Mouse (Mus musculus) embryonic facial prominence, embryonic 13.5 days (tissue): ENCODE data around the gene Stmn3. TPM values are rescaled to one million over a fixed set of nuclear protein-coding genes. Genes with fewer than 3 reads are reported as not detected.

Source experiments
- ATAC-seq: fragments of 200-750 bp; cut with Nextera tagmentation; 2 replicates; pipeline ENCODE4 v1.8.0; 2017; ENCODE audit warnings: low read depth; ENCODE audit not compliant: insufficient number of reproducible peaks, insufficient read depth, low FRiP score, low TSS enrichment
- H3K27ac ChIP-seq: fragments of 300-500 bp; sonication (generic); 2 replicates; pipeline ENCODE4 v1.5.1; 2015; ENCODE audit warnings: moderate library complexity, mild to moderate bottlenecking, inconsistent platforms
- H3K27me3 ChIP-seq: fragments of 300-500 bp; sonication (generic); 2 replicates; pipeline ENCODE4 v1.6.1; 2015; ENCODE audit warnings: mild to moderate bottlenecking, inconsistent platforms
- H3K36me3 ChIP-seq: fragments of 300-500 bp; sonication (generic); 2 replicates; pipeline ENCODE4 v1.6.1; 2015; ENCODE audit warnings: mild to moderate bottlenecking, inconsistent platforms
- H3K4me1 ChIP-seq: fragments of 300-500 bp; sonication (generic); 2 replicates; pipeline ENCODE4 v1.6.1; 2015; ENCODE audit warnings: inconsistent platforms
- H3K4me2 ChIP-seq: fragments of 300-500 bp; sonication (generic); 2 replicates; pipeline ENCODE4 v1.6.1; 2015; ENCODE audit warnings: moderate library complexity, mild to moderate bottlenecking, inconsistent platforms
- H3K4me3 ChIP-seq: fragments of 300-500 bp; sonication (generic); 2 replicates; pipeline ENCODE4 v1.5.1; 2015; ENCODE audit warnings: mild to moderate bottlenecking, inconsistent platforms
- H3K9ac ChIP-seq: fragments of 300-500 bp; sonication (generic); 2 replicates; pipeline ENCODE4 v1.6.1; 2015; ENCODE audit warnings: mild to moderate bottlenecking, inconsistent platforms
- H3K9me3 ChIP-seq: fragments of 300-500 bp; sonication (generic); 2 replicates; pipeline ENCODE4 v1.6.1; 2016; ENCODE audit warnings: inconsistent platforms
- WGBS: fragments of 180-500 bp; shearing (Covaris S2); methylation state at CpG from one replicate; pipeline ENCODE4 v1.1.7; 2015; ENCODE audit warnings: mixed read lengths; 5-methylcytosine and 5-hydroxymethylcytosine counted together
- polyA plus RNA-seq: library from polyadenylated mRNA; unstranded; fragments of >200 nt; fragmentation: Nextera tagmentation; extraction: Ambion mirVana; gene quantifications from 2 replicates; pipeline ENCODE4 v1.2.1, GENCODE M21; 2015

Gene Stmn3
- 14.9 and 17.1 TPM in 2 replicates for polyA plus RNA-seq

- 4% methylated on average over 23 of the region's 23 CpGs for WGBS
- peak within 1 kb of the TSS; percentile 33 for H3K4me3 ChIP-seq
- 0 out of 2 replicates have a peak, but pooled peaks have one; percentile 26 for ATAC-seq
- H3K27me3 ChIP-seq, result peaks cover 67% of the 10 kb centered on the region
- H3K4me2 ChIP-seq, result peak within 1 kb of the TSS; percentile 52
- no peaks in the 10 kb centered on the region for H3K9me3 ChIP-seq
- H3K9ac ChIP-seq, result 0 out of 2 replicates have a peak within 1 kb of the TSS, but pooled peaks have one; percentile 46
- peaks cover 9% of the 10 kb centered on the region for H3K4me1 ChIP-seq
- H3K36me3 ChIP-seq, result no peaks in the 10 kb centered on the region
- no peak within 1 kb of the TSS for H3K27ac ChIP-seq
Observed at GRCm38 (mm10) chr2:181314080-181314810, at the start of gene Stmn3. TSS of gene Stmn3 (minus strand) at chr2:181314500.

GRCm38 (mm10) chr2:181363946-181364345 lies 49.6 kb upstream of the Stmn3 start:
- WGBS, result 79% methylated on average over 3 of the region's 3 CpGs
- ATAC-seq, result no peak
- Histone ChIP-seq H3K4me2 (peak overlapping the region; percentile 96), H3K9me3 (no peaks in the 10 kb centered on the region), H3K27ac (no peak overlapping the region), H3K4me1 (peaks cover 32% of the 10 kb centered on the region), H3K27me3 (no peaks in the 10 kb centered on the region), H3K4me3 (peak overlapping the region; percentile 93), H3K9ac (peak overlapping the region; percentile 92), H3K36me3 (peaks cover 38% of the 10 kb centered on the region)

GRCm38 (mm10) chr2:181356780-181357179 lies 42.5 kb upstream of the Stmn3 start:
- no peak for ATAC-seq
- Histone ChIP-seq H3K4me2 (no peak overlapping the region), H3K27ac (no peak overlapping the region), H3K9me3 (no peaks in the 10 kb centered on the region), H3K27me3 (no peaks in the 10 kb centered on the region), H3K4me1 (no peaks in the 10 kb centered on the region), H3K36me3 (peaks cover 99% of the 10 kb centered on the region), H3K4me3 (no peak overlapping the region), H3K9ac (no peak overlapping the region)
- 78% methylated on average over 3 of the region's 3 CpGs for WGBS

- no peaks in the 10 kb centered on the region for H3K4me1 ChIP-seq
- no peaks in the 10 kb centered on the region for H3K27me3 ChIP-seq
- WGBS, result 93% methylated on average over 6 of the region's 6 CpGs
- no peak overlapping the region for H3K9ac ChIP-seq
- H3K36me3 ChIP-seq, result peaks cover 82% of the 10 kb centered on the region
- H3K9me3 ChIP-seq, result no peaks in the 10 kb centered on the region
- H3K4me3 ChIP-seq, result no peak overlapping the region
- H3K27ac ChIP-seq, result no peak overlapping the region
- no peak overlapping the region for H3K4me2 ChIP-seq
- no peak for ATAC-seq
Observed at GRCm38 (mm10) chr2:181342766-181343165, 28.5 kb upstream of the Stmn3 start.

- H3K4me1 ChIP-seq, result no peaks in the 10 kb centered on the region
- peaks cover 80% of the 10 kb centered on the region for H3K36me3 ChIP-seq
- H3K27me3 ChIP-seq, result no peaks in the 10 kb centered on the region
- H3K4me2 ChIP-seq, result no peak overlapping the region
- no peaks in the 10 kb centered on the region for H3K9me3 ChIP-seq
- no peak for ATAC-seq
- no peak overlapping the region for H3K9ac ChIP-seq
- H3K27ac ChIP-seq, result no peak overlapping the region
- 77% methylated on average over 4 of the region's 4 CpGs for WGBS
- H3K4me3 ChIP-seq, result no peak overlapping the region
Observed at GRCm38 (mm10) chr2:181340426-181340825, 26.1 kb upstream of the Stmn3 start.

GRCm38 (mm10) chr2:181334023-181334422 lies 19.7 kb upstream of the Stmn3 start:
- Histone ChIP-seq H3K4me3 (no peak overlapping the region), H3K4me1 (no peaks in the 10 kb centered on the region), H3K9ac (no peak overlapping the region), H3K36me3 (peaks cover 79% of the 10 kb centered on the region), H3K27me3 (no peaks in the 10 kb centered on the region), H3K4me2 (no peak overlapping the region), H3K27ac (no peak overlapping the region), H3K9me3 (no peaks in the 10 kb centered on the region)
- no peak for ATAC-seq
- 70% methylated on average over 3 of the region's 3 CpGs for WGBS

- Histone ChIP-seq H3K27ac (no peak overlapping the region), H3K4me1 (no peaks in the 10 kb centered on the region), H3K4me2 (no peak overlapping the region), H3K4me3 (no peak overlapping the region), H3K27me3 (no peaks in the 10 kb centered on the region), H3K9ac (no peak overlapping the region), H3K36me3 (peaks cover 83% of the 10 kb centered on the region), H3K9me3 (no peaks in the 10 kb centered on the region)
- no peak for ATAC-seq
Observed at GRCm38 (mm10) chr2:181332542-181332941, 18.2 kb upstream of the Stmn3 start.

- Histone ChIP-seq H3K9ac (no peak overlapping the region), H3K36me3 (peaks cover 88% of the 10 kb centered on the region), H3K9me3 (no peaks in the 10 kb centered on the region), H3K27ac (no peak overlapping the region), H3K4me3 (no peak overlapping the region), H3K27me3 (no peaks in the 10 kb centered on the region), H3K4me1 (no peaks in the 10 kb centered on the region), H3K4me2 (no peak overlapping the region)
- 76% methylated on average over 2 of the region's 2 CpGs for WGBS
- ATAC-seq, result no peak
Observed at GRCm38 (mm10) chr2:181326098-181326497, 11.8 kb upstream of the Stmn3 start.

GRCm38 (mm10) chr2:181322136-181322535 lies 7.8 kb upstream of the Stmn3 start:
- H3K9me3 ChIP-seq, result no peaks in the 10 kb centered on the region
- WGBS, result 65% methylated on average over 5 of the region's 5 CpGs
- H3K4me1 ChIP-seq, result peaks cover 8% of the 10 kb centered on the region
- no peak overlapping the region for H3K4me2 ChIP-seq
- H3K27ac ChIP-seq, result no peak overlapping the region
- no peak overlapping the region for H3K4me3 ChIP-seq
- no peak for ATAC-seq
- peaks cover 49% of the 10 kb centered on the region for H3K36me3 ChIP-seq
- H3K27me3 ChIP-seq, result peaks cover 5% of the 10 kb centered on the region; the same call in 1 of the 2 replicates
- H3K9ac ChIP-seq, result no peak overlapping the region

- Histone ChIP-seq H3K4me1 (peaks cover 8% of the 10 kb centered on the region), H3K9ac (peak overlapping the region; percentile 77), H3K36me3 (peaks cover 32% of the 10 kb centered on the region), H3K27ac (peak overlapping the region; percentile 57; the same call in 1 of the 2 replicates), H3K4me2 (peak overlapping the region; percentile 82), H3K27me3 (peaks cover 21% of the 10 kb centered on the region), H3K9me3 (no peaks in the 10 kb centered on the region), H3K4me3 (peak overlapping the region; percentile 65)
- 11% methylated on average over 7 of the region's 7 CpGs for WGBS
- ATAC-seq, result no peak
Observed at GRCm38 (mm10) chr2:181320103-181320499, 5.8 kb upstream of the Stmn3 start.

- Histone ChIP-seq H3K36me3 (peaks cover 26% of the 10 kb centered on the region), H3K27ac (peak within 1 kb of the TSS; percentile 57; the same call in 1 of the 2 replicates)
Observed at GRCm38 (mm10) chr2:181319248-181320102, 5.2 kb upstream of the Stmn3 start, which contains the start of gene Rtel1. TSS of gene Rtel1 (plus strand) at chr2:181319739.

More at GRCm38 (mm10) chr2:181319248-181320102, 5.2 kb upstream of the Stmn3 start, which contains the start of gene Rtel1:
- no peaks in the 10 kb centered on the region for H3K9me3 ChIP-seq
- H3K4me1 ChIP-seq, result peaks cover 8% of the 10 kb centered on the region
- peaks cover 28% of the 10 kb centered on the region for H3K27me3 ChIP-seq
- H3K9ac ChIP-seq, result peak within 1 kb of the TSS; percentile 77
- H3K4me2 ChIP-seq, result peak within 1 kb of the TSS; percentile 82
- peak within 1 kb of the TSS; percentile 65 for H3K4me3 ChIP-seq
- ATAC-seq, result peak; percentile 84; the same call in 1 of the 2 replicates
- WGBS, result 7% methylated on average over 40 of the region's 40 CpGs
